Mouse (Mus musculus) midbrain, postnatal 0 days (tissue): ENCODE measurements at regions not wholly inside any gene's neighbourhood (a gene's known extent, or its start where the extent isn't known, plus 50 kb on each side); places are given as distances from the start of the nearest gene placed in this dataset.

Experiments used
- ATAC-seq: fragments of 200-750 bp; cut with Nextera tagmentation; 2 replicates; pipeline ENCODE4 v1.8.0; 2017; ENCODE audit warnings: moderate number of reproducible peaks, mild to moderate bottlenecking, moderate TSS enrichment, moderate library complexity; ENCODE audit not compliant: low FRiP score
- DNase-seq: peaks from one replicate; pipeline ENCODE4 v3.0.0-alpha.2; 2015; ENCODE audit warnings: low spot score
- H3K27ac ChIP-seq: fragments of 300-500 bp; sonication (generic); 2 replicates; pipeline ENCODE4 v1.5.1; 2014; ENCODE audit warnings: low read depth, mild to moderate bottlenecking, low read length, mixed read lengths
- H3K27me3 ChIP-seq: fragments of 300-500 bp; sonication (generic); 2 replicates; pipeline ENCODE4 v1.6.1; 2014; ENCODE audit warnings: low read length, control low read depth, mixed read lengths; ENCODE audit not compliant: insufficient read depth
- H3K36me3 ChIP-seq: fragments of 300-500 bp; sonication (generic); 2 replicates; pipeline ENCODE4 v1.6.1; 2014; ENCODE audit warnings: low read length, control low read depth, mixed read lengths; ENCODE audit not compliant: insufficient read depth
- H3K4me1 ChIP-seq: fragments of 300-500 bp; sonication (generic); 2 replicates; pipeline ENCODE4 v1.6.1; 2014; ENCODE audit warnings: mild to moderate bottlenecking, control low read depth, antibody characterized with exemption, low read length, mixed read lengths; ENCODE audit not compliant: insufficient read depth
- H3K4me2 ChIP-seq: fragments of 300-500 bp; sonication (generic); 2 replicates; pipeline ENCODE4 v1.6.1; 2014; ENCODE audit warnings: low read depth, mild to moderate bottlenecking, low read length, mixed read lengths; ENCODE audit not compliant: poor library complexity, severe bottlenecking
- H3K4me3 ChIP-seq: fragments of 300-500 bp; sonication (generic); 2 replicates; pipeline ENCODE4 v1.5.1; 2014; ENCODE audit warnings: low read depth, mild to moderate bottlenecking, low read length, moderate library complexity
- H3K9ac ChIP-seq: fragments of 300-500 bp; sonication (generic); replicated peaks from 2 replicates; pipeline ENCODE4 v1.6.1; 2014; ENCODE audit warnings: mild to moderate bottlenecking, low read length, moderate library complexity, mixed read lengths; ENCODE audit not compliant: poor library complexity, severe bottlenecking
- H3K9me3 ChIP-seq: fragments of 300-500 bp; sonication (generic); 2 replicates; pipeline ENCODE4 v1.6.1; 2016; ENCODE audit warnings: low read length, control low read depth
- CTCF ChIP-seq: IDR thresholded peaks from 2 replicates; pipeline ENCODE4 v1.5.1; 2016; ENCODE audit warnings: antibody characterized with exemption, mild to moderate bottlenecking
- WGBS: fragments of 180-500 bp; shearing (Covaris S2); extraction: QIAGEN DNeasy Blood & Tissue Kit; methylation state at CpG from one replicate; pipeline ENCODE4 v1.1.7; 2014; 5-methylcytosine and 5-hydroxymethylcytosine counted together

GRCm38 (mm10) chr15:63299311-63299710, 545.7 kb downstream of the Gsdmc2 start:
- DNase-seq (no peak), ATAC-seq (no peak)
- WGBS, result 75% methylated on average over 4 of the region's 4 CpGs
- Histone ChIP-seq H3K4me2 (no peak overlapping the region), H3K4me1 (no peaks in the 10 kb centered on the region), H3K36me3 (no peaks in the 10 kb centered on the region), H3K9me3 (no peaks in the 10 kb centered on the region), H3K27me3 (no peaks in the 10 kb centered on the region), H3K4me3 (no peak overlapping the region), H3K9ac (no peak overlapping the region), H3K27ac (no peak overlapping the region)
- no peak for TF ChIP-seq CTCF

DNA sequence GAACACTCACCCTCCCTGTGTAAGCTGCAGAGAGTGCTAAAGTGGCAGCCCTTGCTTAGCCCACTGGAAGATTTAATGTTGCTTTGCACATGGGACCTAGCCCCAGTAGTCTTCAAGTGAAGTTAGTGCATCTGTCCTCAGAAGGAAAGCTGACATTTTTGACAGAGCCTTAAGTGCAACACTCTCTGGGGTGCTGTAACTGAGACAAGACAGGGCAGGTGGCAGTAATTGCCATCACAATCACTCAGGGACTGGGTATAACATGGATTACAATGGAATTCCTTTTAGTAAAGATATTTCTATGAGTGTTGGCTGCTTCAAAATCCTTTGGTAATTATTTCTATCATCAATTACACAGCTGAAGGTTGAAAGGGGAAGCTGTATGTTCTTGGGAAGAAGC, 556.4 kb downstream of the Gsdmc2 start:
- Histone ChIP-seq H3K27ac (no peak overlapping the region), H3K9ac (no peak overlapping the region), H3K36me3 (no peaks in the 10 kb centered on the region), H3K9me3 (no peaks in the 10 kb centered on the region), H3K4me1 (no peaks in the 10 kb centered on the region), H3K27me3 (no peaks in the 10 kb centered on the region), H3K4me2 (no peak overlapping the region), H3K4me3 (no peak overlapping the region)
- no peak for DNase-seq
- ATAC-seq, result no peak
- TF ChIP-seq CTCF, result no peak

DNA sequence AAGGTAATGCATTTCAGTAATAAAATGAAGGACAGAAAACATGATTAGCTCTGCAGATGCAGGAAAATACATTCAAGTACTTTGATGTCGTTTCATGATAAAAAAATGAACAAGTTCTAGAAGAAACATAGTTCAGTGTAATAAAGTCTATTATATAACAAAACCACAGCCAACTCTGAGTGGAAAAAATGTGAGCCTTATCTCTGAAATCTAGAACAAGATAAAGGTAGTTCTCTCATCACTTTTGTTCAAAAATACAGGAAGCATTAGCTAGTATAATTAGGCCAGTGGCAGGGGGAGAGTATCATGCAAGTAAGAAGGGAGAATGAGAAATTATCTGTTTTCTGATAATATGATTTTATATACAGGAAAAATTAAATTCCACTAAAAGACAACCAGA, 559.0 kb downstream of the Gsdmc2 start:
- no peaks in the 10 kb centered on the region for H3K9me3 ChIP-seq
- no peak overlapping the region for H3K9ac ChIP-seq
- no peak for DNase-seq
- TF ChIP-seq CTCF, result no peak
- no peak overlapping the region for H3K4me3 ChIP-seq
- no peak for ATAC-seq
- no peak overlapping the region for H3K27ac ChIP-seq
- H3K36me3 ChIP-seq, result no peaks in the 10 kb centered on the region
- 77% methylated on average over 1 of the region's 1 CpGs for WGBS
- H3K4me1 ChIP-seq, result no peaks in the 10 kb centered on the region
- H3K27me3 ChIP-seq, result no peaks in the 10 kb centered on the region
- no peak overlapping the region for H3K4me2 ChIP-seq

DNA sequence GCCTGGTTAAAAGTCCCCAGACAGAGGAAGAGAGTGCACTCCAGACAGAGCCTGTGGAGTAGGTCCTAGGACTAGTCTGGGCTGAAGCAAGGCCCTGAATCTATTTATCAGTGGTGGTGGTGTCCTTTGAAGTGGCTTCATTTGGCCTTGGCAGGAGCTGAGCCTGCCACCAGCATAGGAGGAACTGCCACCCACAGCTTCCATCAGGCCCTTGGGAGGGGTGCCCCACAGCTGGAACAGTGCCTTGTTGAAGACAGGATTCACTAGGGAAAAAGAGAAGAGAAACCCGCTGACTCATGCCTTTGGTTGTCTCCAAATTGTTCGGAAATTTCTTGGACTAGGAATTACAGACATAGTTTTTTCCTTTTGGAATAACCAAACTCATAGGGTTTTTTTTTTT, 574.6 kb downstream of the Gsdmc2 start:
- WGBS, result 96% methylated on average over 2 of the region's 2 CpGs
- no peak overlapping the region for H3K9ac ChIP-seq
- no peak overlapping the region for H3K27ac ChIP-seq
- H3K36me3 ChIP-seq, result no peaks in the 10 kb centered on the region
- DNase-seq (no peak), ATAC-seq (no peak)
- no peaks in the 10 kb centered on the region for H3K9me3 ChIP-seq
- H3K4me1 ChIP-seq, result no peaks in the 10 kb centered on the region
- TF ChIP-seq CTCF, result no peak
- H3K4me2 ChIP-seq, result no peak overlapping the region
- H3K27me3 ChIP-seq, result no peaks in the 10 kb centered on the region
- H3K4me3 ChIP-seq, result no peak overlapping the region

GRCm38 (mm10) chr15:63265845-63266244, 579.1 kb downstream of the Gsdmc2 start:
- Histone ChIP-seq H3K4me1 (no peaks in the 10 kb centered on the region), H3K36me3 (no peaks in the 10 kb centered on the region), H3K27ac (no peak overlapping the region), H3K4me2 (no peak overlapping the region), H3K4me3 (no peak overlapping the region), H3K9me3 (no peaks in the 10 kb centered on the region), H3K27me3 (no peaks in the 10 kb centered on the region), H3K9ac (no peak overlapping the region)
- no peak for DNase-seq
- no peak for ATAC-seq
- TF ChIP-seq CTCF, result no peak
- 78% methylated on average over 1 of the region's 1 CpGs for WGBS

DNA sequence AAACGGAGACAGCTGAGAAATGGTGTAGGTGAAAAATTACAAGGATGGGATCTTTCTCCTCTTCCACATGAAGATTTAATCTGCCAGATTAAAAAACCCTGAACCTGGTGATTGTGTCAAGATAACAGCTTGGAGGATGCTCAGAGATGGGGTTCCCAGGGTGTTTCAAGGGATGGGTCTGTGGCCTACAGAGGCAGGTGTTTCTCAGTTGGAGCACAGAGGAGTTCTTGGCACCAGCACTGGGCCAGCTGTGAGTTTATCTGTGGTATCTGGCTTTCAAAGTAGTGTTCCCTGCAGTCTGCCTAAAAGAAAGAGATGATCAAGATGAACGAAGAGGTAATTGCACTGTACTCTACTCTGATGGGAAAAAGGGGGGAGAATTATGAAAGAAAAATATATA, 589.2 kb downstream of the Gsdmc2 start:
- Histone ChIP-seq H3K27ac (no peak overlapping the region), H3K9me3 (no peaks in the 10 kb centered on the region), H3K27me3 (no peaks in the 10 kb centered on the region), H3K4me1 (no peaks in the 10 kb centered on the region), H3K4me3 (no peak overlapping the region), H3K36me3 (no peaks in the 10 kb centered on the region), H3K9ac (no peak overlapping the region), H3K4me2 (no peak overlapping the region)
- DNase-seq, result no peak
- WGBS, result 85% methylated on average over 2 of the region's 2 CpGs
- no peak for ATAC-seq
- TF ChIP-seq CTCF, result no peak
